Mouse (Mus musculus) effector memory CD4-positive, alpha-beta T cell, adult 5 months (primary cell): ENCODE data around the gene Oxct2a. TPM values are rescaled to one million over a fixed set of nuclear protein-coding genes. Genes with fewer than 3 reads are reported as not detected.

ENCODE experiments used
- polyA plus RNA-seq: library from polyadenylated mRNA; unstranded; fragments of 100-300 nt; shearing (Covaris generic); gene quantifications from one replicate; pipeline ENCODE4 v1.2.1, GENCODE M21; 2017

The Oxct2a gene
- not detected for polyA plus RNA-seq

DNA sequence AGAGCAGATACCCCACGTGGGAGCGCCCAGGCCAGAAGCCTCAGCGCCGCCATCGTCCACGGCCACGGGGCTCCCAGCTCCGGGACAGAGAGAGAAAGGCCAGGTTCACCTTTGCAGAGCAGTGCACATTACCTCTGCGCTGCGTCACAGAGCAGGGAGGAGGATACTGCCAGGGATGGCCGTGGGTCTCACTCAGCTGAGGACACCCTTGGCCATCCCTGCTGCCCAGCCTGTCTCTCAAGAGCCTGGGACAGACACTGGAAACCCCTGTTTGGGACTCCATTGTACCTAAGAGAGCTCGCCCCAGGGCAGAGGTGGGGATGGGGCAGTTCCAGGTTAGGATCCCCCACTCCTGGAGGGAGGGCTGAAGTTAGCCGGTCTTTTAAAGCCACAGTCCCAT lies at the start of gene Oxct2a:
Oxct2a (minus strand) TSS at position 101 of the 400 bp plus-strand sequence.

DNA sequence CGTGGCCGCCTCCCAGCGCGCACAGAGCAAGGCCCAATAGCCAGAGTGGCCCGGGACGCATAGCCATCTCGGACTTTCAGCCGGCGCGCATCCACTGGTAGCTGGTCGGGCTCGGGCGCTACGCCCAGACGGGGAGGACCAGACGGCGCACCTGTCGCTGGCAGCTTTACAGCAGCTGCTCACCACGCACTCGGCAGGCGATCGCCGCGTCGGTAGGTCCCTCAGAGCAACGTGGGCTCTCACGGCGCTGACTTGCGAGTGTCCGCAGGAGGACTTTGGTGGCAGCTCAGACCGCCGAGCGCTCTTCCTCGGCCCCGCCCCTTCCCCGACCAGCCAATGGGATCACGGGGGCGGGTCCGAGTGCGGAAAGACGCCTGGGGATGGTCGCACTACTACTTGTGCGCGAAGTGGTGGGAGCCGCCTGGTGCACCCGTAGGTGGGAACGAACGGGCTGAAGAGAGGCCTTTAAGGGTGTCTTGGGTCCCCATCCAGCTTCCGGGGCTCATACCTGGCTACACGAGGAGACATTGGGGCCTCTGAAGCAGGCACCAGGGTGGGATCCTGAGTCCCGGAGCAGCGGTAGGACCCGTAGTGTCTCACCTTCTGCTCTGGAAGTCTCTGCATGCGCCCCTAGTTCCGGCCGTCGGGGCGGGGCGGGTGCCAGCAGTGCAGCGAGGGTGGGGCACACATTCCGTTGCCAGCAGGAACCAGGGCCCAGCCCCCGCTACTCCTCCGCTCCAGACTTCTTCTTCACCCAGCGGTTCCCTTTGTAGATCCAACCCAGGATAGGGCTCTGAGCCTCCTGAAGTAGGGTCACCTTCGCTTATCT lies 19.4 kb upstream of the Oxct2a start, which contains the start of gene Bmp8a:
Bmp8a (minus strand) TSS at position 611 of the 829 bp plus-strand sequence.

Other genes starting within 250 kb of the Oxct2a start
- not detected for gene Bmp8b, start 218.5 kb downstream of the Oxct2a start, polyA plus RNA-seq
- gene Oxct2b, start 207.4 kb downstream of the Oxct2a start, polyA plus RNA-seq, result not detected
- gene Ppie, start 183.7 kb downstream of the Oxct2a start, polyA plus RNA-seq, result 81.5 TPM
- 0.07 TPM for gene Hpcal4, start 140.4 kb downstream of the Oxct2a start, polyA plus RNA-seq
- gene Nt5c1a, start 122.1 kb downstream of the Oxct2a start, polyA plus RNA-seq, result not detected
- not detected for gene Heyl, start 90.1 kb downstream of the Oxct2a start, polyA plus RNA-seq
- gene Pabpc4, start 61.3 kb downstream of the Oxct2a start, polyA plus RNA-seq, result 6.8 TPM
- not detected for gene Bmp8a, start 19.6 kb upstream of the Oxct2a start, polyA plus RNA-seq